In genomic region chr14:16366174-16366889, GRCm38 (mm10) we compare ENCODE assay signal across 8 mouse cellular contexts. TPM values are rescaled to one million over a fixed set of nuclear protein-coding genes. Genes with fewer than 3 reads are reported as not detected.
DNase-seq lines count a peak whose midpoint lies in the region; ATAC-seq and TF ChIP-seq lines count a peak whose summit lies in the region.

No protein-coding gene starts in this region.

- H3K4me3 ChIP-seq in kidney, postnatal 0 days (replicated peaks; ENCODE audit: low read depth, low read length): peak overlapping the region; percentile 85
- peak overlapping the region; percentile 89 for H3K4me3 ChIP-seq in bone marrow, adult 2 months (replicated peaks; ENCODE audit: control insufficient read depth, low read depth, low read length)
- peak overlapping the region; percentile 96 for H3K4me3 ChIP-seq in forebrain, embryonic 16.5 days (replicated peaks; ENCODE audit: low read length)
- peak overlapping the region; percentile 96 for H3K4me3 ChIP-seq in liver, embryonic 16.5 days (ENCODE audit: low read depth, low read length)

- peak overlapping the region; percentile 92 for H3K4me2 ChIP-seq in kidney, postnatal 0 days (ENCODE audit: low read length)
- H3K4me2 ChIP-seq in forebrain, embryonic 16.5 days (ENCODE audit: low read length): peak overlapping the region; percentile 70
- H3K4me2 ChIP-seq in liver, embryonic 16.5 days (ENCODE audit: low read depth, low read length): peak overlapping the region; percentile 70

- H3K9me3 ChIP-seq in kidney, postnatal 0 days (replicated peaks; ENCODE audit: low read length): no peaks in the 10 kb centered on the region
- no peaks in the 10 kb centered on the region for H3K9me3 ChIP-seq in forebrain, embryonic 16.5 days (ENCODE audit: control insufficient read depth, low read length)
- H3K9me3 ChIP-seq in liver, embryonic 16.5 days (replicated peaks; ENCODE audit: control insufficient read depth, low read length): no peaks in the 10 kb centered on the region

- H3K4me1 ChIP-seq in kidney, postnatal 0 days (replicated peaks; ENCODE audit: insufficient read depth, low read length): peaks cover 5% of the 10 kb centered on the region; the same call in 1 of the 2 replicates
- H3K4me1 ChIP-seq in bone marrow, adult 2 months (ENCODE audit: control insufficient read depth, insufficient read depth, low read length): no peaks in the 10 kb centered on the region; the same call in 1 of the 2 replicates
- H3K4me1 ChIP-seq in forebrain, embryonic 16.5 days (replicated peaks; ENCODE audit: control insufficient read depth, insufficient read depth, low read length): peaks cover 24% of the 10 kb centered on the region
- peaks cover 17% of the 10 kb centered on the region for H3K4me1 ChIP-seq in liver, embryonic 16.5 days (ENCODE audit: control insufficient read depth, low read depth, low read length)

- WGBS in kidney, postnatal 0 days: 6% methylated on average over 16 of the region's 16 CpGs
- 6% methylated on average over 16 of the region's 16 CpGs for WGBS in bone marrow, adult 2 months
- 10% methylated on average over 16 of the region's 16 CpGs for WGBS in forebrain, embryonic 16.5 days
- 4% methylated on average over 16 of the region's 16 CpGs for WGBS in liver, embryonic 16.5 days (ENCODE audit: insufficient replicate concordance)

- peak overlapping the region; percentile 100 for H3K27ac ChIP-seq in kidney, postnatal 0 days
- H3K27ac ChIP-seq in bone marrow, adult 2 months (ENCODE audit: control insufficient read depth, insufficient read depth, low read depth, low read length, poor library complexity): peak overlapping the region; percentile 94
- peak overlapping the region; percentile 99 for H3K27ac ChIP-seq in forebrain, embryonic 16.5 days (ENCODE audit: low read length)
- H3K27ac ChIP-seq in liver, embryonic 16.5 days (ENCODE audit: low read length): peak overlapping the region; percentile 97

- H3K36me3 ChIP-seq in kidney, postnatal 0 days (ENCODE audit: insufficient read depth, low read length): no peaks in the 10 kb centered on the region
- H3K36me3 ChIP-seq in forebrain, embryonic 16.5 days (ENCODE audit: control insufficient read depth, insufficient read depth): no peaks in the 10 kb centered on the region
- no peaks in the 10 kb centered on the region for H3K36me3 ChIP-seq in liver, embryonic 16.5 days (ENCODE audit: control insufficient read depth, insufficient read depth)

- no peak for TF ChIP-seq POLR2A in bone marrow, adult 2 months (IDR thresholded peaks at IDR 0.05; ENCODE audit: borderline replicate concordance, control insufficient read depth, low read depth, low read length)

- no peaks in the 10 kb centered on the region for H3K27me3 ChIP-seq in kidney, postnatal 0 days (ENCODE audit: insufficient read depth, low read length)
- no peaks in the 10 kb centered on the region for H3K27me3 ChIP-seq in forebrain, embryonic 16.5 days (replicated peaks; ENCODE audit: control insufficient read depth, insufficient read depth, low read length)
- no peaks in the 10 kb centered on the region for H3K27me3 ChIP-seq in liver, embryonic 16.5 days (ENCODE audit: control insufficient read depth, insufficient read depth, low read depth, low read length)

- no peak for DNase-seq in kidney, postnatal 0 days (ENCODE audit: low spot score)
- DNase-seq in kidney, postnatal 4 days: no peak
- DNase-seq in adrenal gland, postnatal 14 days: no peak
- DNase-seq in right cerebral cortex, adult 2 months (ENCODE audit: low spot score in 2 of 2): no peak
- DNase-seq in right cerebral cortex, postnatal 14 days: no peak

- ATAC-seq in kidney, postnatal 0 days (replicated peaks; ENCODE audit: low FRiP score, low read depth): no peak
- no peak for ATAC-seq in forebrain, embryonic 16.5 days
- ATAC-seq in liver, embryonic 16.5 days (ENCODE audit: low read depth): peak; percentile 9

- peak overlapping the region; percentile 99 for H3K9ac ChIP-seq in kidney, postnatal 0 days (ENCODE audit: low read depth, low read length)
- peak overlapping the region; percentile 99 for H3K9ac ChIP-seq in forebrain, embryonic 16.5 days (replicated peaks; ENCODE audit: low read depth, low read length)
- H3K9ac ChIP-seq in liver, embryonic 16.5 days (ENCODE audit: low read depth, low read length): peak overlapping the region; percentile 99

- TF ChIP-seq CTCF in kidney, postnatal 0 days (IDR thresholded peaks at IDR 0.05; ENCODE audit: low read depth): no peak
- TF ChIP-seq CTCF in bone marrow, adult 2 months (IDR thresholded peaks at IDR 0.05; ENCODE audit: control insufficient read depth, insufficient read depth, low read length): no peak

RNA-seq across cellular contexts. Expression of gene Top2b, which starts 1.4 kb away (rescaled TPM):
- 41.4 and 42.3 TPM in 2 replicates for polyA plus RNA-seq in kidney, postnatal 0 days (2015; fragmentation: Nextera tagmentation; extraction: Ambion mirVana)
- polyA plus RNA-seq in bone marrow, adult 2 months (2011; ENCODE audit: insufficient read depth, insufficient read length, low replicate concordance, missing spikeins): 31.7 and 39.2 TPM in 2 replicates
- 106 and 127 TPM in 2 replicates for polyA plus RNA-seq in forebrain, embryonic 16.5 days (2015; fragmentation: Nextera tagmentation; extraction: Ambion mirVana)
- 12.5 and 13.6 TPM in 2 replicates for polyA plus RNA-seq in liver, embryonic 16.5 days (2015; fragmentation: Nextera tagmentation; extraction: Ambion mirVana)
- 74.9 and 80.4 TPM in 2 replicates for total RNA-seq in adrenal gland, postnatal 14 days (2021)
